Mouse (Mus musculus) small intestine, adult 2 months (tissue): ENCODE data around the gene Med24.

Experiments used
- CTCF ChIP-seq: fragments of 200-500 bp; IDR thresholded peaks from 2 replicates; pipeline ENCODE4 v1.5.1; 2012; ENCODE audit warnings: low read depth, mild to moderate bottlenecking, control low read depth, inconsistent platforms, low read length, moderate library complexity, mixed read lengths; ENCODE audit not compliant: insufficient replicate concordance, insufficient read length; ENCODE audit errors: extremely low read depth
- POLR2A ChIP-seq: fragments of 200-500 bp; IDR thresholded peaks from 2 replicates; pipeline ENCODE4 v1.6.1; 2012; ENCODE audit warnings: low read depth, mild to moderate bottlenecking, control low read depth, inconsistent platforms, low read length, moderate library complexity

- TF ChIP-seq POLR2A, result no peak
- no peak for TF ChIP-seq CTCF
Observed at GRCm38 (mm10) chr11:98730727-98731126, 1.5 kb upstream of the Med24 start.
